Mouse (Mus musculus): ENCODE results near the gene Podxl2.

Gene Podxl2

GRCm38 (mm10) chr6:88874868-88875508, at the start of gene Podxl2:
Gene Podxl2 (minus strand): TSS chr6:88875044.
- peak; percentile 63 for DNase-seq

GRCm38 (mm10) chr6:88918802-88919201, 44.0 kb upstream of the Podxl2 start:
- peak; percentile 59 for DNase-seq

- DNase-seq: peak; percentile 77
Measured at GRCm38 (mm10) chr6:88916153-88916552, 41.3 kb upstream of the Podxl2 start.

GRCm38 (mm10) chr6:88915510-88915909, 40.7 kb upstream of the Podxl2 start:
- no peak for DNase-seq

GRCm38 (mm10) chr6:88914799-88915198, 40.0 kb upstream of the Podxl2 start:
- no peak for DNase-seq

GRCm38 (mm10) chr6:88913440-88913839, 38.6 kb upstream of the Podxl2 start:
- no peak for DNase-seq

GRCm38 (mm10) chr6:88913022-88913421, 38.2 kb upstream of the Podxl2 start:
- no peak for DNase-seq

GRCm38 (mm10) chr6:88909151-88909550, 34.3 kb upstream of the Podxl2 start:
- DNase-seq: no peak

- peak; percentile 85 for DNase-seq
Measured at GRCm38 (mm10) chr6:88906369-88907108, 31.7 kb upstream of the Podxl2 start.

GRCm38 (mm10) chr6:88905042-88905441, 30.2 kb upstream of the Podxl2 start:
- DNase-seq: no peak

- DNase-seq: no peak
Measured at GRCm38 (mm10) chr6:88904456-88904974, 29.7 kb upstream of the Podxl2 start.

- DNase-seq: no peak
Measured at GRCm38 (mm10) chr6:88903708-88904107, 28.9 kb upstream of the Podxl2 start.

- DNase-seq: peak; percentile 99
Measured at GRCm38 (mm10) chr6:88901947-88902820, 27.3 kb upstream of the Podxl2 start, which contains the start of gene Tpra1. Gene Tpra1 (plus strand): TSS chr6:88902251.

- peak; percentile 52 for DNase-seq
Measured at GRCm38 (mm10) chr6:88901471-88901870, 26.6 kb upstream of the Podxl2 start.

- no peak for DNase-seq
Measured at GRCm38 (mm10) chr6:88899628-88900027, 24.8 kb upstream of the Podxl2 start.

- DNase-seq: no peak
Measured at GRCm38 (mm10) chr6:88899086-88899485, 24.2 kb upstream of the Podxl2 start.

GRCm38 (mm10) chr6:88898534-88899048, 23.7 kb upstream of the Podxl2 start, which contains the start of gene Mcm2:
Gene Mcm2 (minus strand): TSS chr6:88898780.
- peak; percentile 99 for DNase-seq

- DNase-seq: no peak
Measured at GRCm38 (mm10) chr6:88897246-88897645, 22.4 kb upstream of the Podxl2 start.

- DNase-seq: no peak
Measured at GRCm38 (mm10) chr6:88895943-88896342, 21.1 kb upstream of the Podxl2 start.

- DNase-seq: peak; percentile 69
Measured at GRCm38 (mm10) chr6:88893559-88893958, 18.7 kb upstream of the Podxl2 start.

- no peak for DNase-seq
Measured at GRCm38 (mm10) chr6:88890832-88891231, 16.0 kb upstream of the Podxl2 start.

- peak; percentile 41 for DNase-seq
Measured at GRCm38 (mm10) chr6:88889410-88890042, 14.7 kb upstream of the Podxl2 start.

All from lung, postnatal 36 days (tissue).